Mouse (Mus musculus) naive thymus-derived CD4-positive, alpha-beta T cell, adult 2 months (primary cell): Measurements from ENCODE around the gene Ccdc88c.

Experiments used
- DNase-seq: peaks from one replicate; pipeline ENCODE4 v3.0.0-alpha.2; 2011; ENCODE audit warnings: low read depth

The Ccdc88c gene

GRCm38 (mm10) chr12:100996378-100996898, 32.4 kb downstream of the Ccdc88c start:
- no peak for DNase-seq

- DNase-seq: no peak
Observed at GRCm38 (mm10) chr12:100995607-100996377, 33.1 kb downstream of the Ccdc88c start.

- peak; percentile 83 for DNase-seq
Observed at GRCm38 (mm10) chr12:100994140-100995015, 34.5 kb downstream of the Ccdc88c start.

GRCm38 (mm10) chr12:100993146-100993545, 35.7 kb downstream of the Ccdc88c start:
- no peak for DNase-seq

GRCm38 (mm10) chr12:100992505-100992904, 36.4 kb downstream of the Ccdc88c start:
- DNase-seq: no peak

- no peak for DNase-seq
Observed at GRCm38 (mm10) chr12:100991119-100991518, 37.7 kb downstream of the Ccdc88c start.

GRCm38 (mm10) chr12:100990291-100990690, 38.6 kb downstream of the Ccdc88c start:
- DNase-seq: no peak

- no peak for DNase-seq
Observed at GRCm38 (mm10) chr12:100989780-100990288, 39.0 kb downstream of the Ccdc88c start.

GRCm38 (mm10) chr12:100988324-100989130, 40.3 kb downstream of the Ccdc88c start:
- peak; percentile 70 for DNase-seq

- DNase-seq: no peak
Observed at GRCm38 (mm10) chr12:100986423-100986822, 42.4 kb downstream of the Ccdc88c start.

- no peak for DNase-seq
Observed at GRCm38 (mm10) chr12:100985793-100986157, 43.1 kb downstream of the Ccdc88c start.

GRCm38 (mm10) chr12:100985050-100985792, 43.6 kb downstream of the Ccdc88c start:
- no peak for DNase-seq

GRCm38 (mm10) chr12:100983565-100983964, 45.3 kb downstream of the Ccdc88c start:
- no peak for DNase-seq

- no peak for DNase-seq
Observed at GRCm38 (mm10) chr12:100982217-100982616, 46.6 kb downstream of the Ccdc88c start.

- no peak for DNase-seq
Observed at GRCm38 (mm10) chr12:100980551-100981008, 48.3 kb downstream of the Ccdc88c start.

GRCm38 (mm10) chr12:100979616-100980015, 49.2 kb downstream of the Ccdc88c start:
- DNase-seq: no peak

- DNase-seq: peak; percentile 51
Observed at GRCm38 (mm10) chr12:100977958-100978725, 50.7 kb downstream of the Ccdc88c start.

- no peak for DNase-seq
Observed at GRCm38 (mm10) chr12:100977551-100977950, 51.3 kb downstream of the Ccdc88c start.

GRCm38 (mm10) chr12:100969808-100970207, 59.0 kb downstream of the Ccdc88c start:
- DNase-seq: no peak

GRCm38 (mm10) chr12:100967383-100967782, 61.5 kb downstream of the Ccdc88c start:
- DNase-seq: no peak
